Mouse (Mus musculus) liver, embryonic 14.5 days (tissue): ENCODE measurements around the gene Fads3.
A peak's percentile ranks its signal among the peaks of the same experiment; 100 is the strongest.

Experiments used
- CTCF ChIP-seq: IDR thresholded peaks from 2 replicates; pipeline ENCODE4 v1.5.1; 2016; ENCODE audit warnings: antibody characterized with exemption, low read depth, control low read depth
- EP300 ChIP-seq: IDR thresholded peaks from 2 replicates; pipeline ENCODE4 v1.6.1; 2016; ENCODE audit warnings: antibody characterized with exemption, low read depth

GRCm38 (mm10) chr19:9993036-9993656, 48.2 kb upstream of the Fads3 start:
- TF ChIP-seq CTCF (peak; percentile 92), EP300 (no peak)
